In genomic region chr4:134166906-134167305, GRCm38 (mm10) we compare ENCODE assay signal across 26 mouse cellular contexts. TPM values are rescaled to one million over a fixed set of nuclear protein-coding genes. Genes with fewer than 3 reads are reported as not detected.
DNase-seq lines count a peak whose midpoint lies in the region; ATAC-seq and TF ChIP-seq lines count a peak whose summit lies in the region.
"Had no signal": no experiment of that assay in that cellular context is flagged by ENCODE, and none has a peak within 500 bp of the region (broad histone marks: within the 10 kb centered on the region; RNA-seq: fewer than 3 reads in every experiment).

No protein-coding gene starts in this region.

- H3K27ac ChIP-seq in heart, adult 2 months: no peak overlapping the region
- no peak overlapping the region for H3K27ac ChIP-seq in liver, embryonic 14.5 days
- H3K27ac ChIP-seq in liver, embryonic 11.5 days (ENCODE audit: low read depth, low read length): no peak overlapping the region
- no peak overlapping the region for H3K27ac ChIP-seq in forebrain, embryonic 11.5 days (ENCODE audit: low read depth, low read length)
- H3K27ac ChIP-seq: embryonic facial prominence, embryonic 12.5 days; hindbrain, embryonic 13.5 days had no signal

- H3K79me2 ChIP-seq in heart, adult 2 months (replicated peaks; ENCODE audit: control insufficient read depth, insufficient read depth, low read length): no peaks in the 10 kb centered on the region; the same call in 1 of the 2 replicates

- H3K27me3 ChIP-seq in heart, adult 2 months (ENCODE audit: control insufficient read depth, insufficient read depth, low read length): no peaks in the 10 kb centered on the region
- no peaks in the 10 kb centered on the region for H3K27me3 ChIP-seq in liver, embryonic 14.5 days (ENCODE audit: control insufficient read depth, insufficient read depth, low read length)
- H3K27me3 ChIP-seq in liver, embryonic 11.5 days (replicated peaks; ENCODE audit: control insufficient read depth, insufficient read depth, low read length): no peaks in the 10 kb centered on the region
- H3K27me3 ChIP-seq in forebrain, embryonic 11.5 days (ENCODE audit: control insufficient read depth, insufficient read depth, low read length): no peaks in the 10 kb centered on the region
- H3K27me3 ChIP-seq: embryonic facial prominence, embryonic 12.5 days; hindbrain, embryonic 13.5 days; liver, embryonic 13.5 days had no signal

- 0 out of 2 replicates have a peak, but pooled peaks cover 1% of the 10 kb centered on the region for H3K4me1 ChIP-seq in heart, adult 2 months (ENCODE audit: control insufficient read depth, insufficient read depth, low read length)
- peaks cover 16% of the 10 kb centered on the region in 2 experiments for H3K4me1 ChIP-seq in liver, embryonic 14.5 days (replicated peaks; ENCODE audit: control insufficient read depth in 2 of 2, insufficient read depth in 2 of 2, low read length in 1 of 2)
- peaks cover 17% of the 10 kb centered on the region for H3K4me1 ChIP-seq in liver, embryonic 11.5 days (replicated peaks; ENCODE audit: control insufficient read depth, insufficient read depth, low read length)
- no peaks in the 10 kb centered on the region for H3K4me1 ChIP-seq in forebrain, embryonic 11.5 days (replicated peaks; ENCODE audit: control insufficient read depth, insufficient read depth, low read length)
- H3K4me1 ChIP-seq: embryonic facial prominence, embryonic 12.5 days; hindbrain, embryonic 13.5 days had no signal

- no peak overlapping the region for H3K4me3 ChIP-seq in heart, adult 2 months
- no peak overlapping the region for H3K4me3 ChIP-seq in liver, embryonic 14.5 days (ENCODE audit: insufficient read depth in 1 of 2, low read depth in 2 of 2, low read length in 2 of 2)
- H3K4me3 ChIP-seq in liver, embryonic 11.5 days (ENCODE audit: low read depth, low read length): no peak overlapping the region
- no peak overlapping the region for H3K4me3 ChIP-seq in forebrain, embryonic 11.5 days (ENCODE audit: low read depth, low read length)
- H3K4me3 ChIP-seq: embryonic facial prominence, embryonic 12.5 days; hindbrain, embryonic 13.5 days; liver, embryonic 13.5 days had no signal

- DNase-seq in heart, adult 2 months: no peak
- DNase-seq in heart, postnatal 25 days (ENCODE audit: low spot score): no peak
- no peak for DNase-seq in liver, embryonic 14.5 days (ENCODE audit: low read depth in 3 of 3, low spot score in 3 of 3)
- no peak for DNase-seq in liver, embryonic 11.5 days (ENCODE audit: low spot score)
- peak; percentile 36 for DNase-seq in R1 (ENCODE audit: low read depth, low spot score)
- peak; percentile 43 for DNase-seq in naive thymus-derived CD4-positive, alpha-beta T cell, adult 2 months (ENCODE audit: low read depth)
- no peak for DNase-seq in right cerebral cortex, postnatal 4 days
- DNase-seq in forebrain, embryonic 11.5 days (ENCODE audit: low spot score): no peak
- DNase-seq: adrenal gland, adult 8-10 months; B cell, adult 2 months; cerebellum, adult 11-12 months; gastrocnemius, postnatal 10 days; kidney, adult 18-20 months; kidney, postnatal 4 days; liver, embryonic 13.5 days; lung, postnatal 4 days; retina, postnatal 1 day had no signal

- no peak for TF ChIP-seq POLR2A in heart, adult 2 months (IDR thresholded peaks at IDR 0.05; ENCODE audit: insufficient read depth, low read depth, low read length)

- no peak for TF ChIP-seq EP300 in heart, adult 2 months (IDR thresholded peaks at IDR 0.05; ENCODE audit: insufficient read depth, low read depth, low read length)
- no peak for TF ChIP-seq EP300 in liver, embryonic 14.5 days (IDR thresholded peaks at IDR 0.05; ENCODE audit: low read depth)

- no peak for ATAC-seq in liver, embryonic 14.5 days (ENCODE audit: insufficient read depth)
- no peak for ATAC-seq in liver, embryonic 11.5 days (replicated peaks; ENCODE audit: low FRiP score)
- ATAC-seq in forebrain, embryonic 11.5 days (replicated peaks; ENCODE audit: low FRiP score): no peak

- WGBS in heart, adult 2 months: 92% methylated on average over 3 of the region's 3 CpGs
- WGBS in liver, embryonic 14.5 days (ENCODE audit: insufficient replicate concordance): 84% methylated on average over 3 of the region's 3 CpGs
- 88% methylated on average over 3 of the region's 3 CpGs for WGBS in liver, embryonic 11.5 days
- WGBS in forebrain, embryonic 11.5 days: 94% methylated on average over 3 of the region's 3 CpGs

- peak; percentile 38 for TF ChIP-seq CTCF in heart, adult 2 months (IDR thresholded peaks at IDR 0.05)
- peak; percentile 51 for TF ChIP-seq CTCF in liver, embryonic 14.5 days (IDR thresholded peaks at IDR 0.05; ENCODE audit: low read depth)

- H3K9me3 ChIP-seq in liver, embryonic 14.5 days (ENCODE audit: control insufficient read depth, low read length): no peaks in the 10 kb centered on the region
- no peaks in the 10 kb centered on the region for H3K9me3 ChIP-seq in liver, embryonic 11.5 days (ENCODE audit: control insufficient read depth, low read length)
- H3K9me3 ChIP-seq in forebrain, embryonic 11.5 days (ENCODE audit: control insufficient read depth, low read length): no peaks in the 10 kb centered on the region
- H3K9me3 ChIP-seq: embryonic facial prominence, embryonic 12.5 days; hindbrain, embryonic 13.5 days; liver, embryonic 13.5 days had no signal

- no peak overlapping the region for H3K4me2 ChIP-seq in liver, embryonic 14.5 days (ENCODE audit: low read depth)
- no peak overlapping the region for H3K4me2 ChIP-seq in liver, embryonic 11.5 days
- H3K4me2 ChIP-seq in forebrain, embryonic 11.5 days (ENCODE audit: low read depth, low read length, severe bottlenecking): no peak overlapping the region
- H3K4me2 ChIP-seq: embryonic facial prominence, embryonic 12.5 days; hindbrain, embryonic 13.5 days; midbrain, embryonic 11.5 days had no signal

- H3K36me3 ChIP-seq in heart, adult 2 months (ENCODE audit: control insufficient read depth, insufficient read depth, low read length): peaks cover 11% of the 10 kb centered on the region
- peaks cover 12% of the 10 kb centered on the region; the same call in 1 of the 2 replicates for H3K36me3 ChIP-seq in liver, embryonic 14.5 days (replicated peaks; ENCODE audit: control insufficient read depth, insufficient read depth, low read depth)
- H3K36me3 ChIP-seq in liver, embryonic 11.5 days (ENCODE audit: control insufficient read depth, insufficient read depth, low read length): peaks cover 4% of the 10 kb centered on the region; the same call in 1 of the 2 replicates
- H3K36me3 ChIP-seq in forebrain, embryonic 11.5 days (ENCODE audit: control insufficient read depth, insufficient read depth, low read length): no peaks in the 10 kb centered on the region; the same call in 1 of the 2 replicates

- no peak overlapping the region for H3K9ac ChIP-seq in heart, adult 2 months (ENCODE audit: low read depth, low read length)
- no peak overlapping the region for H3K9ac ChIP-seq in liver, embryonic 14.5 days (replicated peaks)
- H3K9ac ChIP-seq in liver, embryonic 11.5 days (ENCODE audit: low read depth, low read length): no peak overlapping the region
- no peak overlapping the region for H3K9ac ChIP-seq in forebrain, embryonic 11.5 days (ENCODE audit: low read length)
- H3K9ac ChIP-seq: embryonic facial prominence, embryonic 12.5 days; hindbrain, embryonic 13.5 days had no signal

- intact Hi-C loops in heart, adult 2 months (cut with DNase I): no loop called here
- intact Hi-C loops in heart, postnatal 25 days (cut with DNase I): no loop called here

RNA-seq across cellular contexts. Expression of gene Cep85, which starts 20.0 kb away (rescaled TPM):
- 10 to 100 TPM; 54.4 to 63.2 TPM for total RNA-seq in heart, adult 2 months (2021)
- polyA plus RNA-seq in heart, adult 2 months (2012; rRNA removed): 52.2 and 73.7 TPM in 2 replicates
- total RNA-seq in heart, postnatal 25 days (2021): 10 to 100 TPM; 45.4 to 46.9 TPM
- 14.2 and 16.9 TPM in 2 replicates for polyA plus RNA-seq in liver, embryonic 14.5 days (2012; rRNA removed)
- polyA plus RNA-seq in liver, embryonic 14.5 days (2014; fragmentation: Nextera tagmentation; extraction: Ambion mirVana): 30.2 and 35.2 TPM in 2 replicates
- 42.9 and 44.2 TPM in 2 replicates for polyA plus RNA-seq in liver, embryonic 11.5 days (2014; fragmentation: Nextera tagmentation; extraction: Ambion mirVana)
- polyA plus RNA-seq in forebrain, embryonic 11.5 days (2014; fragmentation: Nextera tagmentation; extraction: Ambion mirVana): 30.1 and 33.8 TPM in 2 replicates

RNA-seq across cellular contexts. Expression of gene Gm7534, which starts 35.9 kb away (rescaled TPM):
- total RNA-seq in heart, adult 2 months (2021): not detected
- polyA plus RNA-seq in heart, adult 2 months (2012; rRNA removed): not detected in 2 replicates
- not detected for total RNA-seq in heart, postnatal 25 days (2021)
- polyA plus RNA-seq in liver, embryonic 14.5 days (2012; rRNA removed): not detected in 2 replicates
- polyA plus RNA-seq in liver, embryonic 14.5 days (2014; fragmentation: Nextera tagmentation; extraction: Ambion mirVana): not detected in 2 replicates
- polyA plus RNA-seq in liver, embryonic 11.5 days (2014; fragmentation: Nextera tagmentation; extraction: Ambion mirVana): not detected in 2 replicates
- polyA plus RNA-seq in forebrain, embryonic 11.5 days (2014; fragmentation: Nextera tagmentation; extraction: Ambion mirVana): not detected in 2 replicates
- total RNA-seq: adrenal gland, adult 8-10 months; common myeloid progenitor, adult 5-6 weeks; ES-E14; gastrocnemius, postnatal 10 days; heart, adult 8-10 months; layer of hippocampus, postnatal 25 days; left cerebral cortex, postnatal 36 days had no signal
- polyA plus RNA-seq: embryonic facial prominence, embryonic 12.5 days; hindbrain, embryonic 13.5 days; liver, embryonic 13.5 days; midbrain, embryonic 11.5 days; urinary bladder, adult 2 months had no signal

RNA-seq across cellular contexts. Expression of gene Sh3bgrl3, which starts 38.3 kb away (rescaled TPM):
- total RNA-seq in heart, adult 2 months (2021): 10 to 100 TPM; 34.3 to 45.7 TPM
- 98.9 and 139 TPM in 2 replicates for polyA plus RNA-seq in heart, adult 2 months (2012; rRNA removed)
- total RNA-seq in heart, postnatal 25 days (2021): 10 to 100 TPM; 38.8 to 41.8 TPM
- 70.8 and 79.9 TPM in 2 replicates for polyA plus RNA-seq in liver, embryonic 14.5 days (2012; rRNA removed)
- 142 and 153 TPM in 2 replicates for polyA plus RNA-seq in liver, embryonic 14.5 days (2014; fragmentation: Nextera tagmentation; extraction: Ambion mirVana)
- polyA plus RNA-seq in liver, embryonic 11.5 days (2014; fragmentation: Nextera tagmentation; extraction: Ambion mirVana): 257 and 281 TPM in 2 replicates
- 264 and 278 TPM in 2 replicates for polyA plus RNA-seq in forebrain, embryonic 11.5 days (2014; fragmentation: Nextera tagmentation; extraction: Ambion mirVana)

Comparison
In these comparisons a context has a peak if more than half of its experiments do, and no peak if none do; other contexts are left out.
1. DNase-seq: peak in R1 (single experiment) and naive thymus-derived CD4-positive, alpha-beta T cell, adult 2 months (single experiment); none in heart, adult 2 months (0 of 2), heart, postnatal 25 days (single experiment), liver, embryonic 14.5 days (0 of 3), liver, embryonic 11.5 days (single experiment), right cerebral cortex, postnatal 4 days (single experiment) and forebrain, embryonic 11.5 days (single experiment).